Mouse (Mus musculus): ENCODE measurements around the gene Grm1. TPM values are rescaled to one million over a fixed set of nuclear protein-coding genes. Genes with fewer than 3 reads are reported as not detected.
"Not testable (repeated sequence)": the region's sequence is repeated elsewhere in the genome, so short reads cannot be mapped to it uniquely, and the experiment has no call there.

The Grm1 gene
- polyA plus RNA-seq, 1 experiment from 2014 or later = not detected

DNA sequence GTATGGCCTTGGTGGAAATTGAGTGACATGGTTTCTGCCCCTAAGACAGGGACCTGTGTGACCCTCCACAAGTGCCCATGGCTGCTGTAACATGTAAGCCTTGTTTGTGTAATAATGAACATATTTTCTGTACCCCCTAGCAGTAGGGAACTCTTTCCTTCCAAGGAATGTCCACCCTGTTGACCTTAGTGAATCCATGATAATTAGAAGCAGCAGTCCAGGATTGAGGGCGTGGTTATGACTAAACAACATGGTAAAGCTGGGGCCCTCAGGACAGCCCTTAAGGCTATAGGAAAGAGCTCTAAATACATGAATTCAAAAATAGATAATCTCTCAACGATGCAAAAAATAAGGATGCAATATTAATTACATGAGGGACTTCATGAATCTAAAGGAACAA lies 17.0 kb downstream of the Grm1 start:
- no peaks in the 10 kb centered on the region for H3K36me3 ChIP-seq (ENCODE audit: control insufficient read depth, insufficient read depth, low read length)
- H3K9me3 ChIP-seq (ENCODE audit: control insufficient read depth, low read length) = no peaks in the 10 kb centered on the region
- ATAC-seq (ENCODE audit: insufficient number of reproducible peaks, insufficient read depth, low FRiP score, low read depth) = no peak
- H3K4me1 ChIP-seq (ENCODE audit: control insufficient read depth in 2 of 2, insufficient read depth in 2 of 2, low read length in 2 of 2) = no peaks in the 10 kb centered on the region
- H3K4me3 ChIP-seq (ENCODE audit: control insufficient read depth in 1 of 2, insufficient read depth in 1 of 2, low read depth in 1 of 2, low read length in 2 of 2) = no peak overlapping the region
- H3K27ac ChIP-seq (replicated peaks in 1 of 2; ENCODE audit: control insufficient read depth in 1 of 2, insufficient read depth in 1 of 2, low read depth in 2 of 2, low read length in 2 of 2) = no peak overlapping the region
- H3K9ac ChIP-seq (ENCODE audit: low read length) = no peak overlapping the region
- no peak overlapping the region for H3K4me2 ChIP-seq (ENCODE audit: low read length)
- WGBS = 67% methylated on average over 2 of the region's 2 CpGs
- H3K27me3 ChIP-seq (ENCODE audit: control insufficient read depth, insufficient read depth, low read length) = no peaks in the 10 kb centered on the region

GRCm38 (mm10) chr10:11061318-11062071 lies 20.7 kb downstream of the Grm1 start:
- H3K4me3 ChIP-seq (ENCODE audit: control insufficient read depth in 1 of 2, insufficient read depth in 1 of 2, low read depth in 1 of 2, low read length in 2 of 2) = no peak overlapping the region
- H3K27me3 ChIP-seq (ENCODE audit: control insufficient read depth, insufficient read depth, low read length) = no peaks in the 10 kb centered on the region
- no peaks in the 10 kb centered on the region for H3K4me1 ChIP-seq (ENCODE audit: control insufficient read depth in 2 of 2, insufficient read depth in 2 of 2, low read length in 2 of 2)
- ATAC-seq (ENCODE audit: insufficient number of reproducible peaks, insufficient read depth, low FRiP score, low read depth) = no peak
- H3K27ac ChIP-seq (replicated peaks in 1 of 2; ENCODE audit: control insufficient read depth in 1 of 2, insufficient read depth in 1 of 2, low read depth in 2 of 2, low read length in 2 of 2) = no peak overlapping the region
- WGBS = 65% methylated on average over 10 of the region's 10 CpGs
- no peaks in the 10 kb centered on the region for H3K9me3 ChIP-seq (ENCODE audit: control insufficient read depth, low read length)
- H3K4me2 ChIP-seq (ENCODE audit: low read length) = no peak overlapping the region
- no peaks in the 10 kb centered on the region for H3K36me3 ChIP-seq (ENCODE audit: control insufficient read depth, insufficient read depth, low read length)
- H3K9ac ChIP-seq (ENCODE audit: low read length) = no peak overlapping the region

DNA sequence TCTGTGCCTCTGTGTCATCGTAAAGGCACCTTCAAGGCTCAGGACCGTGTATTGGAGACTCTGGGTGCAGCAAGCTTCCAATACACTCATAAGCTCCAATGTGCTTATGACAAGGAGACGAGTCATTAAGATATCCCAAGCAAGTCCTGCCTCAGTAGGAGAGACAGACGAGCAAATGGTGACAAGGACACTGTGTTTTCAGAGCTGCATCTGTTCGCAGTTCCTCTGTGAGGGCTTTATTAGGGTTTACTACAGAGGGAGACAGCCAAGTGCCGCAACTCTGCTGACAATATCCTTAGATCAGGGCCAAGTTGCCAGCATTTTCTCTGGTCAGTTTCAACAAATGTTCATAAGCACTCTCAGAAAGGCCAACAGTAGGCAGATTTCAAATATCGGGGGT lies 32.8 kb downstream of the Grm1 start:
- H3K27ac ChIP-seq (replicated peaks in 1 of 2; ENCODE audit: control insufficient read depth in 1 of 2, insufficient read depth in 1 of 2, low read depth in 2 of 2, low read length in 2 of 2) = no peak overlapping the region
- no peak overlapping the region for H3K4me3 ChIP-seq (ENCODE audit: control insufficient read depth in 1 of 2, insufficient read depth in 1 of 2, low read depth in 1 of 2, low read length in 2 of 2)
- H3K4me2 ChIP-seq (ENCODE audit: low read length) = no peak overlapping the region
- H3K36me3 ChIP-seq (ENCODE audit: control insufficient read depth, insufficient read depth, low read length) = no peaks in the 10 kb centered on the region
- no peaks in the 10 kb centered on the region; a peak in 1 of 4 replicates for H3K4me1 ChIP-seq (ENCODE audit: control insufficient read depth in 2 of 2, insufficient read depth in 2 of 2, low read length in 2 of 2)
- no peaks in the 10 kb centered on the region for H3K27me3 ChIP-seq (ENCODE audit: control insufficient read depth, insufficient read depth, low read length)
- no peaks in the 10 kb centered on the region for H3K9me3 ChIP-seq (ENCODE audit: control insufficient read depth, low read length)
- no peak overlapping the region for H3K9ac ChIP-seq (ENCODE audit: low read length)
- WGBS = 69% methylated on average over 7 of the region's 7 CpGs
- ATAC-seq (ENCODE audit: insufficient number of reproducible peaks, insufficient read depth, low FRiP score, low read depth) = no peak

GRCm38 (mm10) chr10:11045421-11045820 lies 36.7 kb downstream of the Grm1 start:
- 47% methylated on average over 13 of the region's 13 CpGs for WGBS
- not testable (repeated sequence) for H3K27me3 ChIP-seq (ENCODE audit: control insufficient read depth, insufficient read depth, low read length); H3K9me3 ChIP-seq (ENCODE audit: control insufficient read depth, low read length); H3K9ac ChIP-seq (ENCODE audit: low read length); H3K4me1 ChIP-seq (ENCODE audit: control insufficient read depth in 2 of 2, insufficient read depth in 2 of 2, low read length in 2 of 2); H3K27ac ChIP-seq (replicated peaks in 1 of 2; ENCODE audit: control insufficient read depth in 1 of 2, insufficient read depth in 1 of 2, low read depth in 2 of 2, low read length in 2 of 2); H3K4me2 ChIP-seq (ENCODE audit: low read length); H3K36me3 ChIP-seq (ENCODE audit: control insufficient read depth, insufficient read depth, low read length); H3K4me3 ChIP-seq (ENCODE audit: control insufficient read depth in 1 of 2, insufficient read depth in 1 of 2, low read depth in 1 of 2, low read length in 2 of 2); ATAC-seq (ENCODE audit: insufficient number of reproducible peaks, insufficient read depth, low FRiP score, low read depth)

DNA sequence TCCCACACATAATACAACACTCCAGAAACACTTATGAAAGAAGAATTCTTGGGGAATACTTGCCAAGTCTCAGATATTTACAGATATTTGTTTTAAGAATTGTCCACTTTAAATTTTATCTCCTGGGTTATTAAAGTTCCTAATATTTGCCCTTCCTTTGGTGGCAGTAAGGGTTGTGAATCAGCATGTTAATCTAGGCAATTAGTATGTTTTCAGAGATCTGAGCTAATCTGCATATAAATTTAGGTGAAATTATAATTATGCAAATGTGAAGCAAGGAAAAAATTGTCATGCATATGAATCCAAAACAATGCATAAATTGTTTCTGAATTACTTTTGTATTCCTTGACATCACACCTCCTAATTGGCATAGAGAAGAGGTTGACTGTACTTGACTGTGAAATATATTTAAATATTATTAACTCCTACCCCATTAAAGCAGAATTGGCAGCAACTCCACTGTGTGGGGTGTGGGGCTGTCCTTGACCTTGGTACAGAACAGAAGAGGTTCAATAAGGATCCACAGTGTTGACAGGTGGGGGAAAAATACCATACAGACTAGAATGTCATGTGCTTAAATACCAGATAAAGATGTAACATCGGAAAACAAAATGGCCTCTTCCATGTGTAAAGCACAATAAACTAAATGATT lies 37.6 kb downstream of the Grm1 start:
- 64% methylated on average over 1 of the region's 1 CpGs for WGBS
- H3K4me1 ChIP-seq (ENCODE audit: control insufficient read depth in 2 of 2, insufficient read depth in 2 of 2, low read length in 2 of 2) = no peaks in the 10 kb centered on the region; a peak in 1 of 4 replicates
- H3K9me3 ChIP-seq (ENCODE audit: control insufficient read depth, low read length) = no peaks in the 10 kb centered on the region
- no peaks in the 10 kb centered on the region for H3K36me3 ChIP-seq (ENCODE audit: control insufficient read depth, insufficient read depth, low read length)
- no peak overlapping the region for H3K4me2 ChIP-seq (ENCODE audit: low read length)
- no peaks in the 10 kb centered on the region for H3K27me3 ChIP-seq (ENCODE audit: control insufficient read depth, insufficient read depth, low read length)
- no peak for ATAC-seq (ENCODE audit: insufficient number of reproducible peaks, insufficient read depth, low FRiP score, low read depth)
- no peak overlapping the region for H3K9ac ChIP-seq (ENCODE audit: low read length)
- H3K27ac ChIP-seq (replicated peaks in 1 of 2; ENCODE audit: control insufficient read depth in 1 of 2, insufficient read depth in 1 of 2, low read depth in 2 of 2, low read length in 2 of 2) = no peak overlapping the region
- no peak overlapping the region for H3K4me3 ChIP-seq (ENCODE audit: control insufficient read depth in 1 of 2, insufficient read depth in 1 of 2, low read depth in 1 of 2, low read length in 2 of 2)

- no peaks in the 10 kb centered on the region for H3K9me3 ChIP-seq (ENCODE audit: control insufficient read depth, low read length)
- no peaks in the 10 kb centered on the region for H3K27me3 ChIP-seq (ENCODE audit: control insufficient read depth, insufficient read depth, low read length)
- no peak overlapping the region for H3K4me2 ChIP-seq (ENCODE audit: low read length)
- H3K36me3 ChIP-seq (ENCODE audit: control insufficient read depth, insufficient read depth, low read length) = no peaks in the 10 kb centered on the region
- H3K4me3 ChIP-seq (ENCODE audit: control insufficient read depth in 1 of 2, insufficient read depth in 1 of 2, low read depth in 1 of 2, low read length in 2 of 2) = no peak overlapping the region
- no peak overlapping the region for H3K9ac ChIP-seq (ENCODE audit: low read length)
- no peak for ATAC-seq (ENCODE audit: insufficient number of reproducible peaks, insufficient read depth, low FRiP score, low read depth)
- no peak overlapping the region for H3K27ac ChIP-seq (replicated peaks in 1 of 2; ENCODE audit: control insufficient read depth in 1 of 2, insufficient read depth in 1 of 2, low read depth in 2 of 2, low read length in 2 of 2)
- no peaks in the 10 kb centered on the region for H3K4me1 ChIP-seq (ENCODE audit: control insufficient read depth in 2 of 2, insufficient read depth in 2 of 2, low read length in 2 of 2)
These were observed 42.8 kb downstream of the Grm1 start for GRCm38 (mm10) chr10:11039323-11039722.

- no peak overlapping the region for H3K27ac ChIP-seq (replicated peaks in 1 of 2; ENCODE audit: control insufficient read depth in 1 of 2, insufficient read depth in 1 of 2, low read depth in 2 of 2, low read length in 2 of 2)
- no peak overlapping the region for H3K4me2 ChIP-seq (ENCODE audit: low read length)
- 64% methylated on average over 2 of the region's 2 CpGs for WGBS
- H3K9ac ChIP-seq (ENCODE audit: low read length) = no peak overlapping the region
- ATAC-seq (ENCODE audit: insufficient number of reproducible peaks, insufficient read depth, low FRiP score, low read depth) = no peak
- H3K27me3 ChIP-seq (ENCODE audit: control insufficient read depth, insufficient read depth, low read length) = no peaks in the 10 kb centered on the region
- H3K9me3 ChIP-seq (ENCODE audit: control insufficient read depth, low read length) = no peaks in the 10 kb centered on the region
- H3K4me3 ChIP-seq (ENCODE audit: control insufficient read depth in 1 of 2, insufficient read depth in 1 of 2, low read depth in 1 of 2, low read length in 2 of 2) = no peak overlapping the region
- no peaks in the 10 kb centered on the region for H3K36me3 ChIP-seq (ENCODE audit: control insufficient read depth, insufficient read depth, low read length)
- H3K4me1 ChIP-seq (ENCODE audit: control insufficient read depth in 2 of 2, insufficient read depth in 2 of 2, low read length in 2 of 2) = no peaks in the 10 kb centered on the region
These were observed 49.9 kb downstream of the Grm1 start for GRCm38 (mm10) chr10:11032221-11032620.
